Mouse (Mus musculus) cerebellum, adult 2 months (tissue): ENCODE results near the gene Gm45213.

Source experiments
- CTCF ChIP-seq: fragments of 200-500 bp; IDR thresholded peaks from 2 replicates; pipeline ENCODE4 v1.5.1; 2011; ENCODE audit warnings: low read depth, mild to moderate bottlenecking, control low read depth, low read length, moderate library complexity, borderline replicate concordance; ENCODE audit not compliant: insufficient read depth
- POLR2A ChIP-seq: fragments of 200-500 bp; IDR thresholded peaks from 2 replicates; pipeline ENCODE4 v1.6.1; 2011; ENCODE audit warnings: low read length, control low read depth, borderline replicate concordance; ENCODE audit not compliant: insufficient read depth

- no peak for TF ChIP-seq CTCF
- TF ChIP-seq POLR2A: no peak
Observed at GRCm38 (mm10) chr7:66047975-66048374, 4.6 kb downstream of the Gm45213 start.
